Mouse (Mus musculus) cerebellum, adult (tissue): ENCODE data around the gene Gm43738.
"Not testable (repeated sequence)": the region's sequence is repeated elsewhere in the genome, so short reads cannot be mapped to it uniquely, and the experiment has no call there.

ENCODE experiments used
- ATAC-seq: cut with Nextera tagmentation; 2 replicates; pipeline ENCODE4 v1.9.2; 2017; ENCODE audit warnings: mild to moderate bottlenecking, moderate library complexity, mixed read lengths; ENCODE audit not compliant: insufficient number of reproducible peaks, low FRiP score, low TSS enrichment

Gene Gm43738

DNA sequence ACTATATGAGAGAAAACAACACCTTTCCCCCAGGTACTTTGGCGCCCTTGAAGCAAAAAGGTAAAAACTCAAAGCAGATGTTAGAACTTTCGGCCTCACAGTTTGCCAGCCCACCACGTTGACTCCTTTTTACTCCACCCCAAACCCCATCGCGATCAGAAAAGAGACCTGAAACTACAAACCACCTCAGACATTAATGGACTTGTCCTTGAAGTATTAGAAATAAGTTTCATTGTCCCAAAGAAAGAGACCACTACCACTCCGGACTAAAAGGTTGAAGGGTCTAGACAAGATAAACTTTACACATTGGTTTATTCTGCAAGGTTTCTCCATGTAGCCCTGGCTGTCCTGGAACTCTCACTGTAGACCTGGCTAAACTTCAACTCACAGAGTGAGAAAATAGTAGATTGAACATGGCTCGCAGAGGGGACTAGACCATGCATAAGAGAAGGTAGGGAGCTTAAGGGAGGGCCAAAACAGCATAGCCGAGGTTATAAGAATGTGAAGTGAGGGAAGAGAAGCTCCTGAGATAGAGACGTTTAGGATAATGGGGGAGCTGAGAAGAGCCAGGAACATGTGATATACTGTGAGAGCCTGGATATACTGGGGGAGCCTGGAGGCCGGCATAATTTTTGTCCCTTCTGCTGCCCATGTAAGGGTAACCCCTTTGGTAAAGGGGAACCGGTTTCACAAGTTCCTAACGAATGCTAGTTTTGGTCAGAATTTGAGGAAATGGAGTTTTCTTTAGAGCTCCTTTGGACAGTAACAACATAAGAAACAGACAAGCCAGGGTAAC is 1.8 kb upstream of the Gm43738 start:
- no peak for ATAC-seq

DNA sequence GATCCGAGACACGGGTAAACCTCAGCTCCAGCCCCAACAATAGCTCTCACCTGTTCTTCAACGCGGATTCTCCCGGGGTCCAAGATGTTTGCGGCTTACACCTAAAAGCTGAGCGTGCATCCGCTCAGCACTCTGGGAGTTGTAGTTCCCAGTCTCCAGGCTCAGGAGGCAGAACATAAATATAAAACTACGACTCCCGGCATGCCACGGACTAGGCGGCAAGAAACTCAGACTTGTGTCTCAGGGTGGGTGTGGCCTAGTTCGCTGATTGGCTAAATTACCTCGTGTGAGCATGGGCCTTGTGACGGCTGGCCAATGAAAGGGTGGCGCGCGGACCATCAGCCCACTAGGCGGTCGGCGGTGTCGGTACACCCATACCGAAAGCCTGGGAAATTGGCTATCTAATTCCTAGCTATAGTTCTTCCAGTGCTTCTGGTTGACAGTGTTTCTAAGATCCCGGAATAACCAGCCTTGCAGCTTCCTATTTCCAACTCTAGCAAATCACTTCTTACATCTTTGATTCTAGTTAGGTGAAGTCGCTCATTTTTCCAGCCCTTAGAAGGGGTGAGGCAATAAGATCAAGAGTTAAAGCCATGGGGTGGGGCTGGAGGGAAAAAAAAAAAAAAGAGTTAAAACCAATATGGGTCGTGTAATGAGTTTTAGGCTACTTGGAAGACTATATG is 1.1 kb upstream of the Gm43738 start, which contains the start of gene Fdps:
TSS of gene Fdps (minus strand) at position 148 of the 683 bp plus-strand sequence.
- ATAC-seq: peak; percentile 100

DNA sequence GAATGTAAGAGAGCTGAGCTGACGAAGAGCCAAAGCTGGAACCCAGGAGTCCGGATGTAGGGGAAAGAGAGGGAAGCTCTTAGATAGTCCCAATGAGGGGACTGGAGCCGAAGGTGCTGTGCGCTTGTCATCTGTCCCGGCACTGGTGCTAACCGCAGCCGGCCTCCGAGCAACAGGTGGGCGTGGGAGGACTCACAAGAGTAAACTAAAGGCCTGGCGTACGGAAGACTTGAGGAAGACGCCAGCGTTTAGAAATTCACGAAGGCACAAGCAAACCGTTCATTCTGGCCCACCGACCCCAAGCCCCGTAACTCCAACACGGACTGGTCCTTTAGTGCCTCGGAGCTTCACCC is 536 bp upstream of the Gm43738 start:
- ATAC-seq: 0 out of 2 replicates have a peak, but pooled peaks have one; percentile 8

DNA sequence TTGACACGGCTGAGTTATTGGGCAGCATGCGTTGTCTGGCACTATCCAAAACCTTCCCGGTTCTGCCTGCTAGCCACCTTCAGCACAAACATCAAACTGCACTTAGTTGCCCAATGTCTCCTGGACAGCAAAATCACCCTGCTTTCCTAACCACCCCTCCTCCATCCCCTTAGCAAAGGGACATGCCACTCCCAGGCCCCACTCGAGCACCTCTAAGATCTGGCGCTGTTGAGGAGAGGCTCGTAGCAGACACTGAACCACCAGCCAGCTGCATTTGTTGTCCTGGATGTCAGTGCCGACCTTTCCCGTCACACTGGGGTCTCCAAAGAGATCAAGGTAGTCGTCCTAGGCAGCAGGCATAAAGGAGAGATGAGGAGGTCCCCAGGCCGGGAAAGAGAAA is 6.9 kb downstream of the Gm43738 start:
- no peak for ATAC-seq

- peak; percentile 49 for ATAC-seq
Measured at GRCm38 (mm10) chr3:89093175-89093574, 7.7 kb downstream of the Gm43738 start, which contains the start of gene Rusc1. Rusc1 (minus strand) TSS chr3:89093311.

DNA sequence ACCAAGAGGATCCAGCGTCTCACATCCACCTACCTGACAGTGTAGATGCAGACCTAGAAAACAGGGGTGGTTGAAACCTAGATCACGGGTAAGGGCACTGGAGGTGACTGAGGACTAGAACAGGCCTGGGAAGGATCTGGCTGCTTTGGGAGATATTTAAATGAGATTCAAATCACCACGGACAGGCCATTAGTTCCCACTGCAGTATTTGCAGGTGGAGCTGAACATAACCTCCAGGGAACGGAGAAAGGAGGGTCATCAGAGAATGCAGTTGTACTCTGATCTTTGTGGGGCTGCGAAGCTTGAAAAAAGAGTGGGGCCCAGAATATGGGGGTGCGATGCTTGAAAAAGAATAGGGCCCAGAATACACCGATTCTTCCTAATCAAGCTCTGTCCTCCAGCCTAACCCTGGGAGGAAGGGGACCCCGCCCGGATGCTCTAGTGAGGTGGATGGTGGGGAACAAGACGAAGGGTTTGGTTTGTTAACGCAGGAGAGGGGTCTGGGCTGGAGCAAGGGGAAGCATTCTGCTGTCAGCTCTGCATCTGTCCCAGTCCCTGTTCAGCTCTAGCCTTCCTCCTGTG is 8.3 kb downstream of the Gm43738 start:
- ATAC-seq: no peak; the same call in 1 of the 2 replicates

GRCm38 (mm10) chr3:89091811-89092508 is 8.9 kb downstream of the Gm43738 start:
- no peak for ATAC-seq

DNA sequence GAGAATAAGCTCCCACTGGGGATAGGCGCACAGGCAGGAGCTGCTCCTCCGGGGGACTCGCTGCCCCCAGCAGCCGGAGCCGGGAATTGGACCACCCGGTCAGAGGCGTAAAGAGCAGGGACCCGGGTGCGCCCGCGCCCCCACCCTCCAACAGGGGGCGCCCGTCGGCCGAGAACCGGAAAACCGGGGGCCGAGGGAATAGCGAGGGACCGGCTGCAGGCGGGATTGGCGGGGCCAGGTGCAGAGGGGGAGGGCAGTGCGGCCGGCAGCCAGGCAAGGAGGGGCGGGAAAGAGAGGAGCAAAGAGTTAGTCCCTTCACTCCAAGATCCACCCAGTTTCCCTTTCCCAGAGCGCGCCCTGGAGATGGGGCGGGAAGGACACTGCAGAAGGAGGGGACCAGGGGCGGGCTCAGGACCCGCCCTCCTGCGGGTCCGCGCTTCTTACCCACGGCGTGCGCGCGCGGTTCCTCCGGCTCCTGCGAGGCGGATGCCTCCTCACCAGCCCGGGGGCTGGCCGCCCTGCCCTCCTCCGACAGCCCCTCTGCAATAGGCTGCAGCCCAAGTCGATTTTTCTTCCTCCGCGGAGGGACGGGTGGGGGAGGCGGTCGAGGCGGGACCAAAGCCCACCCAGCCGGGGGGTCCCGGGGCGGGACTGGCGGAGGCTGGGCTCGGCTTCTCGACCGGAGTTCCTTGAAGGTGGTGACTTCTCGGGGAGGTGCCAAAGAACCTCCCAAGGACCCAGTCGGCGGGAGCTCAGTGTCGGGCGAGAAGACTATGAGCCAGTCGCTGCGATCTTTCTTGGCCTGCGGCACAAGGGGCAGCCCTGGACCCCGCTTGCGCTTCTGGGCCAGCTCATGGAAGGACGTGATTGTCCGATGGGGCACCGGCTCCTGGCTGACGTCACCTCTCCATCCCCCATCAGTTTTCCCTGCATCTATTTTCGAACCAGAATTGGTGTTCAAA is 9.9 kb downstream of the Gm43738 start:
- ATAC-seq: peak; percentile 36

- peak; percentile 76 for ATAC-seq
Measured at GRCm38 (mm10) chr3:89089882-89090591, 10.9 kb downstream of the Gm43738 start.

DNA sequence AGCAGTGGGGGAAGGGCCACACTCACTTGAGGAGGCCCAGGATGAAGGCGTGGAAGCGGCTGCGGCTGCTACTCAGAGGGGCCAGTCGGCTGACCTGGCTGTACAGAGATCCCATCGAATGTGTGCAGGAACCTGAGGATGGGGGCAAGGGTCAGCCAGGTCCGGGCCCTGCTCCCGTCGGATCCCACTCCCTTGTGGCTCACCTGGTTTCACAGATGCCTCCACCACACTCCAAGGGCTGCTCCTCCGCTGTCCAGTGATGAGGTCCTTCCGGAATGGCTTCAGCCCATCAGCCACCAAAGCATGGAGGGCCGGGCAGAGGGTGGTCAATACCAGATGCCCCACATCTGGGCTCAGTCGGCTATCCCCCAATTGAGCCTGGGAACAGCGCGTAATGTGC is 11.9 kb downstream of the Gm43738 start:
- no peak for ATAC-seq

DNA sequence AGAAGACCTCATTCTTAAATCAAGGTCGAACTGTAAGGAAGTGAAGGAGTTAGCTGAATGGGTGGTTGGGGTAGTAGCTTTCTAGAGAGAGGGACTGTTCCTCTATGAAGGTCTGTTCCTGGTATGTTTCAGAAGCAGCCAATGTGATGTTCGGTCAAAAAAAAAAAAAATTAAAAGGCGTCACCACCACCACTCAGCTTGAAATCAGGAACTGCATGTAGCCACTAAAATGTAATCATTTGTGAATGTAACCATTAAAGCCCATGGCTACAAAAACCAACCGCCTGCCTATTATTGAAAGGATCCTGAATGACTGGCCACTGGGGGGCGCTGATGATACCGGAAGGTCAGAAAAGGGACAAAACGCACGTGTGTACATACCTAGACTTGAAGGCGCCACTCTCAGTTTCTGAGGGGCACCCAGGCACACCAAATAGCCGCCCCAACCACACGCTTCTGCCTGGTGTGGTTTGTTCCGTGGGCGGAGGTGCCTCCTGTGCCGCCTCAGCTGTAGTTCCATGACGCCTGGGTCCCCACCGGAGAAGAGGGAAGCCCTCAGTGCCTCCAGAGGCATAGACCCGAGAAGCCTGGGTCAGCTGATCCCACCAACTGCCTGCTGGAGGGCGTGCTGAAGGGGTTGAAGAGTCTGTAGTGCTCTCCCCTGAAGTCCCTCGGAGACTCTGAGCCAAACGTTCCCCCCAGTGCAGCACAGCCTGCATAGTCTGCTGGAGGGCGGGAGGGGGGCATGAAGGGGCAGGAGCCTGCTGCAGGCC is 13.4 kb downstream of the Gm43738 start:
- ATAC-seq: no peak

GRCm38 (mm10) chr3:89084654-89085190 is 16.2 kb downstream of the Gm43738 start:
- no peak for ATAC-seq

DNA sequence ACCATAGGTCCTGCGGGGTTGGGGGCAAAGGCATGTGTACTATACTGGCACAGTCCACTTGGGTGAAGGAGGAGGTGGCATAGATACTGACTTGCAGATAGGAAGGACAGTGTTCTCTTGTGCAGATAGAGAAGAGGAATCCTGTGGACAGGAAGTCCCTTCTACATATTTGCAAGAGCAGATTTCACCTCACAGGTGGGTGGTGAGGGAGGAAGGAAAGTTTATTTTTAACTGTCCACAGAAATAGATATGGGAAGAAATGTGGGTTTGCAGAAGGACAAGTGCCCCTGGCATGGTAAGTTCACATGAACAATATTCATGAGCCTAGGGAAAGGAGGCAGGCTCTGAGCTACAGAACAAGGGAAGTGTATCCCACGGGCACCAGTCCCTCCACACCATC is 16.8 kb downstream of the Gm43738 start:
- ATAC-seq: no peak

DNA sequence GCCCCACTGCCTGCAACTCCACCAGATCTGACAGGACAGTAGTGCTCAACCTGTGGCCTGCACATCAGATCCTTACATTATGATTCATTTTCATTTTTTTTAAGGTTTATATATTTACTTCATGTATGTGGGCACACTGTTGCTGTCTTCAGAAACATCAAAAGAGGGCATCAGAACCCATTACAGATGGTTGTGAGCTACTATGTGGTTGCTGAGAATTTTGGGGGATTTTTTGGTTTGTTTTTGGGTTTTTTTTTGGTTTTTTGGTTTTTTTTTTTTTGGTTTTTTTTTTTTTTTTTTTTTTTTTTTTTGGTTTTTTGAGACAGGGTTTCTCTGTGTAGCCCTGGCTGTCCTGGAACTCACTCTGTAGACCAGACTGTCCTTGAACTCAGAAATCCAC is 18.6 kb downstream of the Gm43738 start:
- ATAC-seq: not testable (repeated sequence)

DNA sequence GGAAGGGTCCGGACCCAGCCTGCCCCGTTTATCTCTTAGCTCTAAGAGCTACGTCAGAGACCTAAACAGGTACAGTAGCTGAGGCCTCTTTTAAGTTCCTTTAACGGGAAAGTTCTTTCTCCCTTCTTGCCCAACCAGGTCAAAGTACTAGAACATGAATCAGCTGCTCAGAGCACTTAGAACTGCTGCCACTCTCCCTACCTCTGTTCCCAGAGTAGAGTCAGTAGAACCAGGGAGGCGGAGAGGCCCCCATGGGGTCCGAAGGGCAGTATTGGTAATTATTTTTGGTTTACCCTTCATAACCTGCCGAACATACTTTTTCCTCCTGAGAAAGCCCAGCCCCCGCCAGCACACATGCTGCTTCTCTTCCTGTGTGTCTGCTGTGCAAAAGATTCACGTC is 23.5 kb downstream of the Gm43738 start:
- ATAC-seq: no peak

DNA sequence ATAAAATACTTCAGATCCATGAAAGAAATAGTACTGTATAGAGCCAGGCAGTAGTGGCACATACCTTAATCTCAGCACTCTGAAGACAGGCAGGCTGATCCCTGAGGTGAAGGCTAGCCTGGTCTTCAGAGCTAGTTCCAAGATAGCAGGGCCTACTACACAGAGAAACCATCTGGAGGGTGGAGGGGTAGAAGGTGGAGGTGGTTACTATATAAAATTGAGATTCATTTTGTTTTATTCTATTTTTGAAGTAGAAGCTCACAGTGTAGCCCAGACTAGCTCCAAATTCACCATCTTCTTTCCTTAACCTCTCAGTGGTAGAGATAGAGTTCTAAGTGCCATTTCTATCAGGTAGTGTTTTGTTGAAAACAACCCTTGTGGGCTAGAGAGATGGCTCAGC is 33.6 kb downstream of the Gm43738 start:
- no peak for ATAC-seq

GRCm38 (mm10) chr3:89061696-89062095 is 39.2 kb downstream of the Gm43738 start:
- no peak for ATAC-seq

DNA sequence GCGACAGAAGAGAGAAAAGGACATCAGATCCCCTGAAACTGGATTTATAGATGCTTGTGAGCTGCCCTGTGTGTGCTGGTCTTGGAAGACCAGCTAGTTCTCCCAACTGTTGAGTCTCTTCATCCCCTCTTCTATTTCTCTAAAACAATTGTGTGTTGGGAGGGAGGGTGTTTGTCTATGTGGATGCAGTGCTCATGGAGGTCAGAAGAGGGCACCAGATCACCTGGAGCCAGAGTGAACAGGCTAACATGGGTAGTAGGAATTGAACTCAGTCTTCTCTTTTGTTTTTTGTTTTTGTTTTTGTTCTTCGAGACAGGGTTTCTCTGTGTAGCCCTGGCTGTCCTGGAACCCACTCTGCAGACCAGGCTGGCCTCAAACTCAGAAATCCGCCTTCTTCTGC is 42.1 kb downstream of the Gm43738 start:
- ATAC-seq: no peak
